Mouse (Mus musculus): ENCODE data around the gene Arrdc2.

GRCm38 (mm10) chr8:70833018-70833482, 6.5 kb downstream of the Arrdc2 start:
- no peak for TF ChIP-seq POLR2A (IDR thresholded peaks at IDR 0.05; ENCODE audit: extremely low read depth, insufficient read depth, low read length)
- no peak for TF ChIP-seq CTCF (IDR thresholded peaks at IDR 0.05; ENCODE audit: extremely low read depth, insufficient read depth, low read length)

Data from cortical plate, adult 2 months (tissue).